Mouse (Mus musculus) kidney, adult 2 months (tissue): ENCODE data around the gene Fam180a. TPM values are rescaled to one million over a fixed set of nuclear protein-coding genes. Genes with fewer than 3 reads are reported as not detected.

Source experiments
- DNase-seq: peaks from one replicate; pipeline ENCODE4 v3.0.0; 2021
- H3K27ac ChIP-seq: fragments of 200-500 bp; 2 replicates; pipeline ENCODE4 v1.5.1; 2012; ENCODE audit warnings: low read depth, low read length, control low read depth, inconsistent platforms; ENCODE audit not compliant: insufficient read depth
- H3K27me3 ChIP-seq: fragments of 200-500 bp; replicated peaks from 2 replicates; pipeline ENCODE4 v1.6.1; 2012; ENCODE audit warnings: mild to moderate bottlenecking, moderate library complexity, low read length, inconsistent platforms; ENCODE audit not compliant: control insufficient read depth, insufficient read depth
- H3K36me3 ChIP-seq: fragments of 200-500 bp; 2 replicates; pipeline ENCODE4 v1.6.1; 2012; ENCODE audit warnings: mild to moderate bottlenecking, moderate library complexity, low read length, inconsistent platforms; ENCODE audit not compliant: control insufficient read depth, insufficient read depth
- H3K4me1 ChIP-seq: fragments of 200-500 bp; 2 replicates; pipeline ENCODE4 v1.6.1; 2011; ENCODE audit warnings: low read length; ENCODE audit not compliant: control insufficient read depth, insufficient read depth
- H3K4me3 ChIP-seq: fragments of 200-500 bp; 2 replicates; pipeline ENCODE4 v1.5.1; 2011; ENCODE audit warnings: mild to moderate bottlenecking, low read depth, low read length, control low read depth; ENCODE audit not compliant: insufficient read depth
- CTCF ChIP-seq: fragments of 200-500 bp; conservative IDR thresholded peaks from 2 replicates; pipeline ENCODE4 v1.5.1; 2011; ENCODE audit warnings: low read depth, mild to moderate bottlenecking, control low read depth, low read length, moderate library complexity, mixed read lengths; ENCODE audit not compliant: insufficient read depth, insufficient read length
- POLR2A ChIP-seq: fragments of 200-500 bp; IDR thresholded peaks from one replicate; pipeline ENCODE4 v1.6.1; 2011; ENCODE audit warnings: low read depth, low read length, control low read depth
- WGBS: fragments of 180-500 bp; shearing (Covaris S2); methylation state at CpG from one replicate; pipeline ENCODE4 v1.1.7; 2018; 5-methylcytosine and 5-hydroxymethylcytosine counted together
- polyA plus RNA-seq: library from polyadenylated mRNA; depleted of rRNA; stranded (reverse); fragments of >200 nt; gene quantifications from 2 replicates; pipeline ENCODE4 v1.2.3, GENCODE M21; 2012; rRNA removed

The Fam180a gene
- polyA plus RNA-seq, 1 experiment, result 0.39 TPM

- no peak overlapping the region for H3K4me3 ChIP-seq
- no peak overlapping the region for H3K27ac ChIP-seq
- no peaks in the 10 kb centered on the region for H3K27me3 ChIP-seq
- TF ChIP-seq CTCF, result no peak
- TF ChIP-seq POLR2A, result no peak
- 95% methylated on average over 13 of the region's 13 CpGs for WGBS
- peaks cover 9% of the 10 kb centered on the region for H3K4me1 ChIP-seq
- no peak for DNase-seq
- H3K36me3 ChIP-seq, result no peaks in the 10 kb centered on the region
Measured at GRCm38 (mm10) chr6:35268711-35269110, 57.2 kb downstream of the Fam180a start.

GRCm38 (mm10) chr6:35265580-35266278 is 60.2 kb downstream of the Fam180a start:
- Histone ChIP-seq H3K36me3 (peaks cover 2% of the 10 kb centered on the region), H3K4me3 (no peak overlapping the region), H3K27me3 (no peaks in the 10 kb centered on the region), H3K27ac (no peak overlapping the region), H3K4me1 (no peaks in the 10 kb centered on the region)
- TF ChIP-seq POLR2A (no peak), CTCF (no peak)
- DNase-seq, result no peak
- WGBS, result 70% methylated on average over 15 of the region's 15 CpGs

Other genes starting within 250 kb of the Fam180a start
- gene Cnot4, start 192.4 kb downstream of the Fam180a start, polyA plus RNA-seq, result 11.9 and 13.5 TPM in 2 replicates
- gene Nup205, start 148.7 kb downstream of the Fam180a start, polyA plus RNA-seq, result 8.7 and 9.3 TPM in 2 replicates
- gene Slc13a4, start 18.0 kb downstream of the Fam180a start, polyA plus RNA-seq, result 5.2 and 5.6 TPM in 2 replicates
- 37.3 and 46.9 TPM in 2 replicates for gene Mtpn, start 213.7 kb upstream of the Fam180a start, polyA plus RNA-seq